Mouse (Mus musculus): Measurements from ENCODE around the gene Ipo13. TPM values are rescaled to one million over a fixed set of nuclear protein-coding genes. Genes with fewer than 3 reads are reported as not detected.

Ipo13 gene
- polyA plus RNA-seq, 1 experiment from 2014 or later: 50.3 TPM

- H3K27me3 ChIP-seq: peaks cover 54% of the 10 kb centered on the region
- H3K27ac ChIP-seq: no peak overlapping the region
- H3K4me1 ChIP-seq: peaks cover 29% of the 10 kb centered on the region
- H3K9me3 ChIP-seq: no peaks in the 10 kb centered on the region
- ATAC-seq (ENCODE audit: insufficient number of reproducible peaks, insufficient read depth, low FRiP score, low TSS enrichment): peak; percentile 37; the same call in 1 of the 2 replicates
- H3K4me2 ChIP-seq (replicated peaks): peak overlapping the region; percentile 92
- H3K4me3 ChIP-seq: peak overlapping the region; percentile 49
- WGBS: under 1% methylated on average over 71 of the region's 71 CpGs
- H3K9ac ChIP-seq: peak overlapping the region; percentile 46
- H3K36me3 ChIP-seq: no peaks in the 10 kb centered on the region
Measured at GRCm38 (mm10) chr4:117926545-117927482, 12.0 kb upstream of the Ipo13 start.

GRCm38 (mm10) chr4:117924916-117925315, 10.1 kb upstream of the Ipo13 start:
- H3K9ac ChIP-seq: no peak overlapping the region
- H3K27me3 ChIP-seq: peaks cover 47% of the 10 kb centered on the region
- no peak for ATAC-seq (ENCODE audit: insufficient number of reproducible peaks, insufficient read depth, low FRiP score, low TSS enrichment)
- H3K36me3 ChIP-seq: no peaks in the 10 kb centered on the region
- H3K4me3 ChIP-seq: no peak overlapping the region
- no peak overlapping the region for H3K4me2 ChIP-seq (replicated peaks)
- H3K4me1 ChIP-seq: peaks cover 29% of the 10 kb centered on the region
- H3K9me3 ChIP-seq: no peaks in the 10 kb centered on the region
- no peak overlapping the region for H3K27ac ChIP-seq
- 68% methylated on average over 4 of the region's 6 CpGs for WGBS

DNA sequence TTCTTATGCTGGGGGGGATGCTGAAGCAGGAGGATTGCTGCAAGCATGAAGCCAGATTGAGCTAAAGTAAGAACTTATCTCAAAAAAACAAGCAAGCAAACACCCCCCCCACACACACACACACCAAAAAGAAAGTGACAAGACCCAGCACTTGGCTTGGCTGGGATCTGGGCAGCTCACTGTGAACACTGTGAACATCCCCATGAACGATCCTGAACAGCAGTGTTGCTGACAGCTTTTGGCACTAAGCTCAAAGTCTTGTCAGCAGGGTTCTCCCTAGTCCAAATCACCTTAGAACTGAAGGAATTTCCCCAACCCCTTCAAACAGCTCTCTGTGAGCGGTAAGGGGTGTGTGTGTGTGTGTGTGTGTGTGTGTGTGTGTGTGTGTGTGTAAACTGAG, 8.7 kb upstream of the Ipo13 start:
- H3K27ac ChIP-seq: no peak overlapping the region
- ATAC-seq (ENCODE audit: insufficient number of reproducible peaks, insufficient read depth, low FRiP score, low TSS enrichment): no peak
- peaks cover 44% of the 10 kb centered on the region for H3K27me3 ChIP-seq
- H3K4me3 ChIP-seq: no peak overlapping the region
- peaks cover 15% of the 10 kb centered on the region for H3K4me1 ChIP-seq
- 57% methylated on average over 2 of the region's 2 CpGs for WGBS
- H3K9ac ChIP-seq: no peak overlapping the region
- no peak overlapping the region for H3K4me2 ChIP-seq (replicated peaks)
- H3K9me3 ChIP-seq: no peaks in the 10 kb centered on the region
- no peaks in the 10 kb centered on the region for H3K36me3 ChIP-seq

GRCm38 (mm10) chr4:117921358-117921757, 6.6 kb upstream of the Ipo13 start:
- no peak overlapping the region for H3K9ac ChIP-seq
- H3K4me3 ChIP-seq: no peak overlapping the region
- peaks cover 23% of the 10 kb centered on the region for H3K27me3 ChIP-seq
- H3K27ac ChIP-seq: no peak overlapping the region
- no peak overlapping the region for H3K4me2 ChIP-seq (replicated peaks)
- no peaks in the 10 kb centered on the region for H3K4me1 ChIP-seq
- no peaks in the 10 kb centered on the region for H3K9me3 ChIP-seq
- ATAC-seq (ENCODE audit: insufficient number of reproducible peaks, insufficient read depth, low FRiP score, low TSS enrichment): no peak
- no peaks in the 10 kb centered on the region for H3K36me3 ChIP-seq
- WGBS: 84% methylated on average over 2 of the region's 2 CpGs

DNA sequence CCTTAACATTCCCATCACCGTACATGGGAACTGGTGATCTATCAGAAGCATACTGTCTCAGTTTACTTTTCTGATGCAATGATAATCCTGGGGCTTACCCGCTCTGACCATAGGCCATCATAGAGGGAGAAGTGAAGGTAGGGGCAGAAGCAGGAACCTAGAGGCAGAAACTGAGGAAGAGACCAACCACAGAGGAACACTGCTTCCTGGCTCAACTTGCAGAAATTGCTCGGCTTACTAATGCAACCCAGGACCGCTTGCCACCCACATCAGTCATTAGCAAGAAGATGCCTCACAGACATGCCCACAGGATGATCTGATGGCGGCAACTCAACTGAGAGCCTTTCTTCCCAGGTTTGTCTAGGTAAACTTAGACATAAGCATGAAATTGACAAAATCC, 4.0 kb upstream of the Ipo13 start:
- Histone ChIP-seq H3K4me2 (replicated peaks) (no peak overlapping the region), H3K27me3 (peaks cover 4% of the 10 kb centered on the region; the same call in 1 of the 2 replicates), H3K9ac (no peak overlapping the region), H3K36me3 (no peaks in the 10 kb centered on the region), H3K4me3 (no peak overlapping the region), H3K27ac (no peak overlapping the region), H3K4me1 (peaks cover 12% of the 10 kb centered on the region), H3K9me3 (no peaks in the 10 kb centered on the region)
- 86% methylated on average over 5 of the region's 5 CpGs for WGBS
- no peak for ATAC-seq (ENCODE audit: insufficient number of reproducible peaks, insufficient read depth, low FRiP score, low TSS enrichment)

DNA sequence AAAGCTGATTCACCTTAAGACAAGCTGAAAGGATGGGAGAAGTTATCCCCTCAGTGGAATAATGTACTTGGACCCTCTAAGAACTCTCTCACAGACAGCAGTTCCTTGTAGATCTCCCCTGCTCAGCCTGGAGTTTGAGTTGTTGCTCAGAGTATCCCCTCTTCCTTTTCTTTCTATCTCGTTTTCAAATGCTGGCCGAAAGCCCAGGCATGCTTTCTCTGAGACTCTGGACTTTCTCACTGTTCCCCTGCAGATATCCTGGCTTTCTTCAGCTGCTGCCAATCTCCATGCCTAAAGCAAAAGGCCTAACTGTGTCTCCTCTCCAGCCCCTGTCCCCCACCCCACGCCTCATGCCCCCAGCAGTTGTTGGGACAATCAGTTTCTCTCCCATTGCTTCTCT, 3.5 kb upstream of the Ipo13 start:
- no peak for ATAC-seq (ENCODE audit: insufficient number of reproducible peaks, insufficient read depth, low FRiP score, low TSS enrichment)
- Histone ChIP-seq H3K9me3 (no peaks in the 10 kb centered on the region), H3K27me3 (peaks cover 4% of the 10 kb centered on the region; the same call in 1 of the 2 replicates), H3K4me3 (no peak overlapping the region), H3K27ac (no peak overlapping the region), H3K9ac (no peak overlapping the region), H3K4me1 (peaks cover 17% of the 10 kb centered on the region), H3K36me3 (no peaks in the 10 kb centered on the region), H3K4me2 (replicated peaks) (no peak overlapping the region)
- WGBS: 81% methylated on average over 3 of the region's 3 CpGs

DNA sequence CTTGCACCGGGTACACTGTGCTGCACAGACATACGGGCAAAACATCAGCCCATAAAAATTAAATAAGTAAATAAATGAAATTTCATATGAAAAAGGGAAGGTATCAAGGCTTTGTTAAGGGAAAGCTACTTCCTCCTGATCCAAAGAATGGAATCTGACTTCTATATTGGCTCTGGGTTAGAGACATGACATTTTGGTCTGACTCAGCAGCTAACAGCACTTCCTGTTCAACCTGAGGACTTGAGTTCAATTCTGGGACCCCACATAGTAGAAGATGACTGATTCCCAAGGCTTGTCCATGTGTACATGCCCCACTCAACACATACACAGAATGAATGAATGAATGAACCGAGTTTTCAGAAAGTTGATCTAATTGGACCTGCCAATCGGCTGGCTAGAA, 3.0 kb upstream of the Ipo13 start:
- WGBS: 90% methylated on average over 4 of the region's 4 CpGs
- H3K4me1 ChIP-seq: peaks cover 21% of the 10 kb centered on the region
- H3K9ac ChIP-seq: no peak overlapping the region
- ATAC-seq (ENCODE audit: insufficient number of reproducible peaks, insufficient read depth, low FRiP score, low TSS enrichment): no peak
- no peak overlapping the region for H3K4me2 ChIP-seq (replicated peaks)
- H3K27me3 ChIP-seq: peaks cover 4% of the 10 kb centered on the region; the same call in 1 of the 2 replicates
- H3K36me3 ChIP-seq: no peaks in the 10 kb centered on the region
- H3K27ac ChIP-seq: no peak overlapping the region
- no peaks in the 10 kb centered on the region for H3K9me3 ChIP-seq
- H3K4me3 ChIP-seq: no peak overlapping the region

GRCm38 (mm10) chr4:117917402-117917801, 2.6 kb upstream of the Ipo13 start:
- Histone ChIP-seq H3K9me3 (no peaks in the 10 kb centered on the region), H3K36me3 (no peaks in the 10 kb centered on the region), H3K4me3 (no peak overlapping the region), H3K27ac (no peak overlapping the region), H3K4me1 (peaks cover 25% of the 10 kb centered on the region), H3K27me3 (peaks cover 2% of the 10 kb centered on the region; the same call in 1 of the 2 replicates), H3K9ac (no peak overlapping the region), H3K4me2 (replicated peaks) (no peak overlapping the region)
- ATAC-seq (ENCODE audit: insufficient number of reproducible peaks, insufficient read depth, low FRiP score, low TSS enrichment): no peak
- 75% methylated on average over 4 of the region's 4 CpGs for WGBS

GRCm38 (mm10) chr4:117916386-117916785, 1.6 kb upstream of the Ipo13 start:
- Histone ChIP-seq H3K27ac (no peak overlapping the region), H3K27me3 (no peaks in the 10 kb centered on the region), H3K9ac (no peak overlapping the region), H3K36me3 (peaks cover 10% of the 10 kb centered on the region), H3K9me3 (no peaks in the 10 kb centered on the region), H3K4me3 (no peak overlapping the region), H3K4me2 (replicated peaks) (0 out of 2 replicates have a peak overlapping the region, but pooled peaks have one; percentile 99), H3K4me1 (peaks cover 28% of the 10 kb centered on the region)
- no peak for ATAC-seq (ENCODE audit: insufficient number of reproducible peaks, insufficient read depth, low FRiP score, low TSS enrichment)
- WGBS: 86% methylated on average over 5 of the region's 5 CpGs

GRCm38 (mm10) chr4:117915489-117916105, 798 bp upstream of the Ipo13 start:
- peaks cover 28% of the 10 kb centered on the region for H3K4me1 ChIP-seq
- peak overlapping the region; percentile 85 for H3K4me3 ChIP-seq
- WGBS: 8% methylated on average over 19 of the region's 19 CpGs
- peaks cover 15% of the 10 kb centered on the region for H3K36me3 ChIP-seq
- H3K9ac ChIP-seq: peak overlapping the region; percentile 84
- peak overlapping the region; percentile 76; the same call in 1 of the 2 replicates for H3K27ac ChIP-seq
- H3K27me3 ChIP-seq: no peaks in the 10 kb centered on the region
- peak overlapping the region; percentile 99 for H3K4me2 ChIP-seq (replicated peaks)
- H3K9me3 ChIP-seq: no peaks in the 10 kb centered on the region
- ATAC-seq (ENCODE audit: insufficient number of reproducible peaks, insufficient read depth, low FRiP score, low TSS enrichment): no peak

DNA sequence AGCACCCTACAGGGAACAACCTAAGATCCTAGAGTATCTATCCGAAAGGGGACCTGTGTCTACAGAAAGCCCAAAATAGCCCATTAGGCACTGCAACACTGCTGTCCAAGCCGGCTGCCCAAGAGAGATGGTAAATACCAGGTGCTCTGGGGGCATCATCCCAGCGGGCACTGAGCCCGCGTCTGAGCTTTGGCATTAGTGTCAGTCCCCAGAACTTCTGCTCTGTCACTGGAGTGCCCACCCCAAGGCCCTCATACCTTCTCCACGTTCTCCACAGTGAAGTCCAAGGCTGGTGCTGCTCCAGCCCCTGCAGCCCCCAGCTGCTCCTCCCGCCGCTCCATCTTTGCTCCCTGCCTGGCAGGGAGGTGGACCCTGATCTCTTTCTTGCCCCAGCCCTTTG, 768 bp downstream of the Ipo13 start:
- peak overlapping the region; percentile 84 for H3K9ac ChIP-seq
- ATAC-seq (ENCODE audit: insufficient number of reproducible peaks, insufficient read depth, low FRiP score, low TSS enrichment): no peak
- no peaks in the 10 kb centered on the region for H3K9me3 ChIP-seq
- 0 out of 2 replicates have a peak overlapping the region, but pooled peaks have one; percentile 3 for H3K27ac ChIP-seq
- H3K4me2 ChIP-seq (replicated peaks): peak overlapping the region; percentile 99
- H3K4me3 ChIP-seq: peak overlapping the region; percentile 85
- H3K4me1 ChIP-seq: peaks cover 28% of the 10 kb centered on the region
- peaks cover 15% of the 10 kb centered on the region for H3K36me3 ChIP-seq
- WGBS: 19% methylated on average over 8 of the region's 8 CpGs
- no peaks in the 10 kb centered on the region for H3K27me3 ChIP-seq

DNA sequence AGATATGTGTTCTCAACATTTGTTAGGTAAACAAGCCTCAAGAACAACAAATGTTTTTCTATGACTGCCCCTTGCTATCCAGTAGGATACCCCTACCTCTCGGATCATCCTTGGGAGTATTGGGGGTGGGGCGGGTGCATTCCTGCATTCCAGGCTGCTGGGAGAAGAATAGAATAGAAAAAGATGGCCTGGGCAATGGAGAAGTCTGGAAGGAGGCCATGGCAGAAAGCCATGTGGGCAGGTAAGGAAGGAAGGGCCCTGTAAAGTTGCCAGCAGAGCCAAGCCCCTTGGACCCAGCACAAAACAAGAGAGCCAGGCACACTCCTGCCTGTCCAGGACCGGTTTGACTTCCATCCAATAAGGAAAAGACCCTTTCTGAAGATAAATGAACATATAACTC, 1.4 kb downstream of the Ipo13 start:
- Histone ChIP-seq H3K4me1 (peaks cover 28% of the 10 kb centered on the region), H3K27me3 (no peaks in the 10 kb centered on the region), H3K9ac (0 out of 2 replicates have a peak overlapping the region, but pooled peaks have one; percentile 5), H3K27ac (no peak overlapping the region), H3K36me3 (peaks cover 15% of the 10 kb centered on the region), H3K4me3 (peak overlapping the region; percentile 85), H3K4me2 (replicated peaks) (peak overlapping the region; percentile 99), H3K9me3 (no peaks in the 10 kb centered on the region)
- ATAC-seq (ENCODE audit: insufficient number of reproducible peaks, insufficient read depth, low FRiP score, low TSS enrichment): no peak
- 42% methylated on average over 3 of the region's 3 CpGs for WGBS
